Mouse (Mus musculus) neural tube, embryonic 15.5 days (tissue): ENCODE results near the gene Mylk. TPM values are rescaled to one million over a fixed set of nuclear protein-coding genes. Genes with fewer than 3 reads are reported as not detected.

Experiments
- ATAC-seq: fragments of 200-750 bp; cut with Nextera tagmentation; 2 replicates; pipeline ENCODE4 v1.8.0; 2017; ENCODE audit warnings: mild to moderate bottlenecking, moderate TSS enrichment, moderate library complexity; ENCODE audit not compliant: low FRiP score
- H3K27ac ChIP-seq: fragments of 300-500 bp; sonication (generic); replicated peaks from 2 replicates; pipeline ENCODE4 v1.5.1; 2015; ENCODE audit warnings: mild to moderate bottlenecking, inconsistent platforms
- H3K27me3 ChIP-seq: fragments of 300-500 bp; sonication (generic); replicated peaks from 2 replicates; pipeline ENCODE4 v1.6.1; 2015; ENCODE audit warnings: inconsistent platforms
- H3K36me3 ChIP-seq: fragments of 300-500 bp; sonication (generic); 2 replicates; pipeline ENCODE4 v1.6.1; 2015; ENCODE audit warnings: inconsistent platforms
- H3K4me1 ChIP-seq: fragments of 300-500 bp; sonication (generic); 2 replicates; pipeline ENCODE4 v1.6.1; 2015; ENCODE audit warnings: inconsistent platforms
- H3K4me2 ChIP-seq: fragments of 300-500 bp; sonication (generic); 2 replicates; pipeline ENCODE4 v1.6.1; 2015; ENCODE audit warnings: inconsistent platforms, mild to moderate bottlenecking, moderate library complexity
- H3K4me3 ChIP-seq: fragments of 300-500 bp; sonication (generic); replicated peaks from 2 replicates; pipeline ENCODE4 v1.5.1; 2015; ENCODE audit warnings: mild to moderate bottlenecking, inconsistent platforms
- H3K9ac ChIP-seq: fragments of 300-500 bp; sonication (generic); replicated peaks from 2 replicates; pipeline ENCODE4 v1.6.1; 2015; ENCODE audit warnings: mild to moderate bottlenecking, inconsistent platforms
- H3K9me3 ChIP-seq: fragments of 300-500 bp; sonication (generic); replicated peaks from 2 replicates; pipeline ENCODE4 v1.6.1; 2016; ENCODE audit warnings: inconsistent platforms
- WGBS: fragments of 180-500 bp; shearing (Covaris S2); methylation state at CpG from one replicate; pipeline ENCODE4 v1.1.7; 2015; ENCODE audit warnings: mixed read lengths; 5-methylcytosine and 5-hydroxymethylcytosine counted together
- polyA plus RNA-seq: library from polyadenylated mRNA; unstranded; fragments of >200 nt; fragmentation: Nextera tagmentation; extraction: Ambion mirVana; gene quantifications from 2 replicates; pipeline ENCODE4 v1.2.1, GENCODE M21; 2015

Gene Mylk
- polyA plus RNA-seq, 1 experiment from 2014 or later = 4.5 TPM

DNA sequence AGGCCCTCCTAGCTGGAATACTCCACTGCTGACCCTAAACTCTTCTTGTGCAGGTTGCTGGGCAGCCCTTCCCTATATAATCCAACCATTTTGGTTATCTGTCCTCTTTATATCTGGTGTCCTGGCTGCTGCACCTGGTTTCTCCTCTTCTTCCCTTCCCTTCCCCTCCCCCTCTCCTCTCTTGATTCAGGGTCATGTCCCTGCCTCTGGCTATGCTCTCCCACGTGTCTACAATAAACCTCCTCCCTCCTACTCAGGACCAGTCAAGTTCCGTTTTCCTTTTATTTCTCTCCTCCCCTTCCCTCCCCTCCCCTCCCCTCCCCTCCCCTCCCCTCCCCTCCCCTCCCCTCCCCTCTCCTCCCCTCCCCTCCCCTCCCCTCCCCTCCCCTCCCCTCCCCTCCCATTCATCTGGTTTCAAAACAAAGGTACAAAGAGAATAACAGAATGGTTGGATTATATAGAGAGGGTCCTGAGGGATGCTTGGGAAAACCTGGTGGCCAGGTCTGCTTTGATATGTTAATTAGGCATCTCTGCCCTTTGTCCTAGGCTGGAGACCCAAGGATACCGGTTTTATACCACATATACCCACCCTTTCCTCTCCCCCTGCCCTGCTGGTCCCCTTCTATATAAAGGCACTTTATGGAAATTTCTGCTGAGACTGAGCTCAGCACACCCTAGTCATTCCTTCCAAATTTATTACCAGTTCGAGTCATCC, 293.5 kb downstream of the Mylk start:
- H3K27me3 ChIP-seq = no peaks in the 10 kb centered on the region
- 6% methylated on average over 4 of the region's 4 CpGs for WGBS
- H3K4me3 ChIP-seq = no peak overlapping the region

GRCm38 (mm10) chr16:35040154-35040553, 295.1 kb downstream of the Mylk start:
- Histone ChIP-seq H3K9me3 (no peaks in the 10 kb centered on the region), H3K27ac (no peak overlapping the region), H3K27me3 (no peaks in the 10 kb centered on the region), H3K4me1 (0 out of 2 replicates have a peak, but pooled peaks cover 3% of the 10 kb centered on the region), H3K36me3 (0 out of 2 replicates have a peak, but pooled peaks cover 9% of the 10 kb centered on the region), H3K4me3 (no peak overlapping the region), H3K4me2 (no peak overlapping the region), H3K9ac (no peak overlapping the region)
- WGBS = 69% methylated on average over 1 of the region's 1 CpGs
- ATAC-seq = no peak

More for the DNA sequence above, 293.5 kb downstream of the Mylk start:
- H3K9me3 ChIP-seq = no peaks in the 10 kb centered on the region
- no peak overlapping the region for H3K27ac ChIP-seq
- no peak for ATAC-seq
- H3K4me2 ChIP-seq = no peak overlapping the region
- H3K4me1 ChIP-seq = 0 out of 2 replicates have a peak, but pooled peaks cover 3% of the 10 kb centered on the region
- H3K36me3 ChIP-seq = 0 out of 2 replicates have a peak, but pooled peaks cover 9% of the 10 kb centered on the region
- H3K9ac ChIP-seq = no peak overlapping the region

DNA sequence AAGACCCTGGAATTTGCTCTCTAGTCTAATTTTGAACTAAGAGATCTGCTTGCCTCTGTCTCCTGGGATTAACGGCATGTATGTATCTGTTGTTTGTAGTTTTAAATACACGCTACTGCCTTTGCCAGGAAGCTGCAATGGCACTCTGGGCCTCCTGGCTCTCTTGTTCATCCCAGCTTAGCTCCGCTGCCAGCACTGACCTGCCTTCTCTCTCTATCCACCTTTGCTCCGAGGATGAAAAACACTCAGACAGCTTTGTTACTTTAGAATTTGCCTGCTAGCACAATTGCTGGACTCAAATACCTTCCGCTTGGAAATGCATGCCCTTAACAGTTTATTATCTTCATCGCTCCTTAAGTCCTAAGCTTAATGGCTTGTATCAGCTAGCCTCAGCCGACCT, 296.0 kb downstream of the Mylk start:
- Histone ChIP-seq H3K27ac (no peak overlapping the region), H3K9ac (no peak overlapping the region), H3K4me2 (no peak overlapping the region), H3K36me3 (0 out of 2 replicates have a peak, but pooled peaks cover 9% of the 10 kb centered on the region), H3K27me3 (no peaks in the 10 kb centered on the region), H3K4me1 (0 out of 2 replicates have a peak, but pooled peaks cover 3% of the 10 kb centered on the region), H3K4me3 (no peak overlapping the region), H3K9me3 (no peaks in the 10 kb centered on the region)
- WGBS = 90% methylated on average over 7 of the region's 7 CpGs
- ATAC-seq = no peak

GRCm38 (mm10) chr16:35046081-35046775, 301.2 kb downstream of the Mylk start:
- Histone ChIP-seq H3K9ac (no peak overlapping the region), H3K27ac (no peak overlapping the region), H3K4me2 (no peak overlapping the region), H3K9me3 (no peaks in the 10 kb centered on the region), H3K4me3 (no peak overlapping the region), H3K27me3 (no peaks in the 10 kb centered on the region), H3K36me3 (0 out of 2 replicates have a peak, but pooled peaks cover 4% of the 10 kb centered on the region), H3K4me1 (0 out of 2 replicates have a peak, but pooled peaks cover 2% of the 10 kb centered on the region)
- no peak for ATAC-seq
- WGBS = 89% methylated on average over 6 of the region's 6 CpGs

GRCm38 (mm10) chr16:35047272-35047969, 302.4 kb downstream of the Mylk start:
- H3K27me3 ChIP-seq = no peaks in the 10 kb centered on the region
- no peak overlapping the region for H3K9ac ChIP-seq
- no peak for ATAC-seq
- H3K27ac ChIP-seq = no peak overlapping the region
- H3K36me3 ChIP-seq = 0 out of 2 replicates have a peak, but pooled peaks cover 3% of the 10 kb centered on the region
- WGBS = 89% methylated on average over 6 of the region's 6 CpGs
- H3K9me3 ChIP-seq = no peaks in the 10 kb centered on the region
- H3K4me3 ChIP-seq = no peak overlapping the region
- 0 out of 2 replicates have a peak, but pooled peaks cover 2% of the 10 kb centered on the region for H3K4me1 ChIP-seq
- no peak overlapping the region for H3K4me2 ChIP-seq

- Histone ChIP-seq H3K4me2 (no peak overlapping the region), H3K9me3 (no peaks in the 10 kb centered on the region), H3K36me3 (no peaks in the 10 kb centered on the region), H3K27me3 (no peaks in the 10 kb centered on the region), H3K27ac (no peak overlapping the region), H3K4me3 (no peak overlapping the region), H3K9ac (no peak overlapping the region), H3K4me1 (0 out of 2 replicates have a peak, but pooled peaks cover 2% of the 10 kb centered on the region)
- no peak for ATAC-seq
- 36% methylated on average over 5 of the region's 5 CpGs for WGBS
Observed at GRCm38 (mm10) chr16:35051066-35051465, 306.1 kb downstream of the Mylk start.

Other genes with a start within 250 kb of the Mylk start
- gene Kalrn, start 171.7 kb upstream of the Mylk start, polyA plus RNA-seq = 20.0 and 23.7 TPM in 2 replicates
- gene Ropn1, start 95.3 kb upstream of the Mylk start, polyA plus RNA-seq = not detected in 2 replicates
- gene Ccdc14, start 54.6 kb upstream of the Mylk start, polyA plus RNA-seq = 2.9 and 3.9 TPM in 2 replicates